Mouse (Mus musculus) embryonic facial prominence, embryonic 13.5 days (tissue): ENCODE measurements at regions not wholly inside any gene's neighbourhood (a gene's known extent, or its start where the extent isn't known, plus 50 kb on each side); places are given as distances from the start of the nearest gene placed in this dataset.

Experiments
- ATAC-seq: fragments of 200-750 bp; cut with Nextera tagmentation; 2 replicates; pipeline ENCODE4 v1.8.0; 2017; ENCODE audit warnings: low read depth; ENCODE audit not compliant: insufficient number of reproducible peaks, insufficient read depth, low FRiP score, low TSS enrichment
- H3K27ac ChIP-seq: fragments of 300-500 bp; sonication (generic); 2 replicates; pipeline ENCODE4 v1.5.1; 2015; ENCODE audit warnings: moderate library complexity, mild to moderate bottlenecking, inconsistent platforms
- H3K27me3 ChIP-seq: fragments of 300-500 bp; sonication (generic); 2 replicates; pipeline ENCODE4 v1.6.1; 2015; ENCODE audit warnings: mild to moderate bottlenecking, inconsistent platforms
- H3K36me3 ChIP-seq: fragments of 300-500 bp; sonication (generic); 2 replicates; pipeline ENCODE4 v1.6.1; 2015; ENCODE audit warnings: mild to moderate bottlenecking, inconsistent platforms
- H3K4me1 ChIP-seq: fragments of 300-500 bp; sonication (generic); 2 replicates; pipeline ENCODE4 v1.6.1; 2015; ENCODE audit warnings: inconsistent platforms
- H3K4me2 ChIP-seq: fragments of 300-500 bp; sonication (generic); 2 replicates; pipeline ENCODE4 v1.6.1; 2015; ENCODE audit warnings: moderate library complexity, mild to moderate bottlenecking, inconsistent platforms
- H3K4me3 ChIP-seq: fragments of 300-500 bp; sonication (generic); 2 replicates; pipeline ENCODE4 v1.5.1; 2015; ENCODE audit warnings: mild to moderate bottlenecking, inconsistent platforms
- H3K9ac ChIP-seq: fragments of 300-500 bp; sonication (generic); 2 replicates; pipeline ENCODE4 v1.6.1; 2015; ENCODE audit warnings: mild to moderate bottlenecking, inconsistent platforms
- H3K9me3 ChIP-seq: fragments of 300-500 bp; sonication (generic); 2 replicates; pipeline ENCODE4 v1.6.1; 2016; ENCODE audit warnings: inconsistent platforms
- whole genome bisulfite sequencing: fragments of 180-500 bp; shearing (Covaris S2); methylation state at CpG from one replicate; pipeline ENCODE4 v1.1.7; 2015; ENCODE audit warnings: mixed read lengths; 5-methylcytosine and 5-hydroxymethylcytosine counted together

DNA sequence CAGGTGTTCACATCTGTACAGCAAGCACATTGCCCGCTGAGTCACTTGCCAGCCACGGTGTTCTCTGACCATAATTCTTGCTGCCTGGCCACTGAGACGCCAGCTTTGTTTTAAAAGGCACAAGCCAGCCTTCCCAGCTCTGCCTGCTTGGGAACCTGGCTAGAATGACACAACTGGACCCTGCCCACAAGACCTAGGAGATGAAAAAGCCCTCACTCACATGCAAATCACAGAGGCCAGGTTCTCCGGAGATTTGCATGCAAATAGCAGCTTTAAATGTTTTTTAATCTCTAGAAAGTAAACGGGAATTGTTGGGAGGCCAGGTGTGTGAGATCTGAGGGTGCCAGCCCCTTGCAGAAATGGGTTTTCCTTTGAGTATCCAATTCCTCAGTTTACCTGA, 71.9 kb downstream of the 1810010D01Rik start:
- Histone ChIP-seq H3K36me3 (no peaks in the 10 kb centered on the region), H3K27me3 (no peaks in the 10 kb centered on the region), H3K9ac (no peak overlapping the region), H3K4me2 (no peak overlapping the region), H3K9me3 (0 out of 2 replicates have a peak, but pooled peaks cover 4% of the 10 kb centered on the region), H3K4me1 (no peaks in the 10 kb centered on the region), H3K27ac (no peak overlapping the region), H3K4me3 (no peak overlapping the region)
- ATAC-seq = no peak
- WGBS = 22% methylated on average over 5 of the region's 5 CpGs

DNA sequence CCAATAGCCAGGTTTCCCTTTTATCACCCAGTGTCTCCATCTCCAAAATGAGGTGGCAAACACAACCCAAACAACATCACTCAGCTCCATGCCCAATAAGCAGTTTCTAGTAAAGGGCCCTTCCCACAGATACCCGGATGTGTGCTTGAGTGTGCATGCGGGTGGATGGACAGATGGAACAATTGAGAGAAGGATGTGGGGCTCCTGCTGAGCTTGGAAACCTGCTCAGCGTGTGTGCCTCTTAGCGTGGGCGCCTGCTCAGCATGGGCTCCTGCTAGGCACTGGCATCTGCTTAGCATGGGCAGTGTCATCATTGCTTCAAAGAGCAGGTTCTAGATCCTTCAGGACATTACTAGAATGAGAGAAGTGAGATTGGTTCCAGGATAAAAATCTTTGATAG, 75.4 kb downstream of the 1810010D01Rik start:
- Histone ChIP-seq H3K9ac (no peak overlapping the region), H3K4me2 (no peak overlapping the region), H3K4me3 (no peak overlapping the region), H3K9me3 (no peaks in the 10 kb centered on the region), H3K27me3 (no peaks in the 10 kb centered on the region), H3K27ac (no peak overlapping the region), H3K36me3 (no peaks in the 10 kb centered on the region), H3K4me1 (0 out of 2 replicates have a peak, but pooled peaks cover 8% of the 10 kb centered on the region)
- WGBS = 87% methylated on average over 5 of the region's 5 CpGs
- ATAC-seq = no peak

DNA sequence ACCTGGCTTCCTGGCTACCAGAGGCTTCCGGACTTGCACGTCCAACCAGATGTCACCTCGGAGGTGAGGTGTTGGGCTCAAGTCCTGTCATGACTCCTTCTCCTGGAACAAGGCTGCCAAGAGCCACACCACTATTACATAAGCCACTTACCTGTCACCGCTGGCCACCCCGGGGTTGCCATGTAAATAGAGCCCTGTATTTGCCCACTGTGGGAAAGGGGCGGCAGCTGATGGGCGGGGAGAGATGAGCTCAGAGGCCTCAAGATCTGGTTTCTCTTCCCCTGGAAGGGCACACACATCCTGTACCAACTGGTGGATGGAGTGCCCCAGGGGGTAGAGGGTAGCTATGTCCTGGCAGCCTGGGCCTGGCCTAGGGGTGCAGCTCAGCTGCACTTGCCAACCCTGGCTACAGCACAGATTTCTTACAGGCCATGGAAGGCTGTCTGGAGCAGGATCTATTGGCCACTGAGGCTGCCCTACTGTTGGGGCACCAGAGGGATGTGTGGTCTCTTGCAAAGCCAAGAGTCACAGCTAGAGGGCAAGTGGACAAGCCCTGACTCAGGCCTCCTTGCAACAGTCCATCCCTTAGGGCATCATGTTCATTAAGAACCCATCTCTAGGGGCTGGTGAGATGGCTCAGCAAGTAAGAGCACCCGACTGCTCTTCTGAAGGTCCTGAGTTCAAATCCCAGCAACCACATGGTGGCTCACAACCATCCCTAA, 76.3 kb downstream of the 1810010D01Rik start:
- ATAC-seq = no peak
- no peak overlapping the region for H3K4me3 ChIP-seq
- H3K9ac ChIP-seq = no peak overlapping the region
- no peaks in the 10 kb centered on the region for H3K9me3 ChIP-seq
- WGBS = 85% methylated on average over 8 of the region's 8 CpGs
- no peak overlapping the region for H3K27ac ChIP-seq
- H3K4me1 ChIP-seq = 0 out of 2 replicates have a peak, but pooled peaks cover 8% of the 10 kb centered on the region
- H3K27me3 ChIP-seq = no peaks in the 10 kb centered on the region
- no peaks in the 10 kb centered on the region for H3K36me3 ChIP-seq
- no peak overlapping the region for H3K4me2 ChIP-seq

DNA sequence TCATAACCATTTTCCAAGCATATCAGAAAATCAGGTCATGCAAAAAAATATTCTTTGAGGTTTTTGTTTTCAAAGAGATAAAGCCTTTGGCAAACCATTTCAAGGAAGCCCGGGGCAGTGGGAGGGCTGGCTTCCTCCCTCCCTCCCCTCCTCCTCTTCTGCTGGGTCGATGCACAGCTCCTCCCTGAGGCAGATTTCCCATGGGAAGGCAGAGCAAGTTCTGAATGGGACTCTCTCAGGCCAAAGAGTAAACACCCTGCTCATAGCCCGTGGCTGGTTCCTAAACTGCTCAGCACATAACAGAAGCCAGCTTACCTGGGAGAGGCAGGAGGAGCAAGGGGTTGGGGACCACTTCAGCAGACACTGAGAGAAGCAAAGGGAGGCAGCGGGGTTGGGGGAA, 77.9 kb downstream of the 1810010D01Rik start:
- 6% methylated on average over 4 of the region's 4 CpGs for WGBS
- Histone ChIP-seq H3K27ac (no peak overlapping the region), H3K27me3 (no peaks in the 10 kb centered on the region), H3K9ac (no peak overlapping the region), H3K4me1 (0 out of 2 replicates have a peak, but pooled peaks cover 8% of the 10 kb centered on the region), H3K4me2 (no peak overlapping the region), H3K36me3 (no peaks in the 10 kb centered on the region), H3K9me3 (no peaks in the 10 kb centered on the region), H3K4me3 (no peak overlapping the region)
- ATAC-seq = no peak

DNA sequence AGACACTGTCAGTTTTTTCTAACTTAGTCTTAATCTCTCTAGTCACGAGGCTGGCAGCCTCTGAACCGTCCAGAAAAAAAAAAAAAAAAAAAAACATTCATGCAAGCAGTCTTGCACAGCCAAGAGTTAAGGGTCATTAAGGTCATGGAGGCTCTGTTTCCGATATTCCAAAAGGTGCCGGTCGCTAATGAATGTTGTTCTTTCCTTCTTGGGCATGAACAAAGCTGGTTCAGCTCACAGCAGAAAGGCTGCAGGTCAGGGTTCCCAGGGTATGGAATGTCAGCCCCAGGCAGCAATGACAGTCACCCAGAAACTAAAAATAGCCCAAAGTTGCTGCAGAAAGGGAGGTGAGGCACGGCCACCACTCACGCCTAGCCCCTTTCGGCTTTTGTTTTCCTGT, 80.3 kb downstream of the 1810010D01Rik start:
- Histone ChIP-seq H3K27me3 (no peaks in the 10 kb centered on the region), H3K27ac (no peak overlapping the region), H3K9me3 (no peaks in the 10 kb centered on the region), H3K36me3 (no peaks in the 10 kb centered on the region), H3K9ac (no peak overlapping the region), H3K4me2 (no peak overlapping the region), H3K4me1 (0 out of 2 replicates have a peak, but pooled peaks cover 8% of the 10 kb centered on the region), H3K4me3 (no peak overlapping the region)
- no peak for ATAC-seq
- 17% methylated on average over 8 of the region's 8 CpGs for WGBS

DNA sequence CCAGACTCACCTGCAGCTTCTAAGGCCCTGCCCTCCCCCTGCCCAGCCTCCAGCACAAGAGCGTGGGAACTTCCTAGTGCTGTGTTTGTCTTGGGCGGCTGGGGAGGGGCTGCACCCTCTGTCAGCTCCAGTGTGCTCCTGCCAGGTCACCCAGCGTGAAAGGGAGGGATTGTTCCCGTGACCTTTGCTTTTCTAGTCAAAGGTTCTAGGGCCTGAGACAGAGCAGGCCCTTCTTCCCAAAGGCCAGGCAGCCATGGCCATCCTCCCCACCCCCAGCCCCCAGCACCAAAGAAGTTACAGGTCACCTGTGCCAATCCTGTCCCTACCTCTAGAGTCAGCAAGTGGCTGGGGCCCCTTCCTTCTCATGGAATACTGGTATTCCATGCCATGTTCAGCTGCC, 80.7 kb downstream of the 1810010D01Rik start:
- H3K4me2 ChIP-seq = no peak overlapping the region
- H3K9me3 ChIP-seq = no peaks in the 10 kb centered on the region
- H3K36me3 ChIP-seq = no peaks in the 10 kb centered on the region
- 32% methylated on average over 4 of the region's 4 CpGs for WGBS
- H3K4me3 ChIP-seq = no peak overlapping the region
- no peak for ATAC-seq
- H3K9ac ChIP-seq = no peak overlapping the region
- 0 out of 2 replicates have a peak, but pooled peaks cover 8% of the 10 kb centered on the region for H3K4me1 ChIP-seq
- no peak overlapping the region for H3K27ac ChIP-seq
- H3K27me3 ChIP-seq = no peaks in the 10 kb centered on the region

DNA sequence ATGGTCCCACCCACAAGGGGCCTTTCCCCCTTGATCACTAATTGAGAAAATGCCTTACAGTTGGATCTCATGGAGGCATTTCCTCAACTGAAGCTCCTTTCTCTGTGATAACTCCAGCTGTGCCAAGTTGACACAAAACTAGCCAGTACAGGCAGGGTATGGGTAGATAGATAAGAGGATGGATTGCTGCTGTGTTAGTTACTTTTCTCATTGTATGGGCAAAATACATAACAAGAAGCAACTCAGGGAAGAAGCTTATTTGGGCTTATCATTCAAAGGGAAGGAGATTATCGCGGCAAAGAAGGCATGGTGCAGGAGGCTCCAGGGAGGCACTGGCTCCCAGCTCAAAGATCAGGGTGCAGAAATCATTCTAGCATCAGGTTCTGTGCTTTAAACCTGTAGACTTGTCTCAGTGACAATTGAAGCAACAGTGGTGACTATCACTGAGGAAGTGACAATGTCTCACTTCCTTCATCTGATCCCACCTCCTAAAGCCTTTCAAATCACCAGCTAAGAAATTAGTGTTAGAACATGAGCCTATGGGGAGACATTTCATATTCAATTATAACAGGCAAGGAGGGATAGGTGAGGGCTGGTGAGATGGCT, 83.8 kb downstream of the 1810010D01Rik start:
- H3K4me2 ChIP-seq = no peak overlapping the region
- H3K27ac ChIP-seq = no peak overlapping the region
- no peak for ATAC-seq
- H3K27me3 ChIP-seq = no peaks in the 10 kb centered on the region
- H3K4me3 ChIP-seq = no peak overlapping the region
- H3K9me3 ChIP-seq = no peaks in the 10 kb centered on the region
- 91% methylated on average over 2 of the region's 2 CpGs for WGBS
- H3K4me1 ChIP-seq = 0 out of 2 replicates have a peak, but pooled peaks cover 5% of the 10 kb centered on the region
- H3K9ac ChIP-seq = no peak overlapping the region
- no peaks in the 10 kb centered on the region for H3K36me3 ChIP-seq

DNA sequence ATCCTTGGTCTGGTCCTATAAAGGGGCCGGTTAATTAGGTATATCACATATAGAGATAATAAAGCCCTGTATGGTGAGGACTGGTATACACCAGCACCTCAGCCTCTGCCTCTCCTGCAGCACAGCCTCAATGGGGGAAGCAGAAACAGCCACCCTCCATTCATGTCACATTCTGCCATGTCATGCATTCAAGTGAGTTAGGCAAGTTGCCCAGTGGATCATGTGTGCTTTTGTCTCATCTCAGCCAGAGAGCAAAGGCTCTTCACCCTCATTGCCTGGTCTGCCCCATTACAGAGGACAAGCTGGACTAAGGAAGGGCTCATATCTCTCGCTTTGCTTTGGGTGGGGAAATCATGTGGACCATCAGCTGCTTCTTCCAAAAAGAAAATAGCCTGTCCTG, 85.4 kb downstream of the 1810010D01Rik start:
- no peak for ATAC-seq
- Histone ChIP-seq H3K9me3 (no peaks in the 10 kb centered on the region), H3K9ac (no peak overlapping the region), H3K4me1 (0 out of 2 replicates have a peak, but pooled peaks cover 5% of the 10 kb centered on the region), H3K27ac (no peak overlapping the region), H3K4me3 (no peak overlapping the region), H3K36me3 (no peaks in the 10 kb centered on the region), H3K27me3 (no peaks in the 10 kb centered on the region), H3K4me2 (no peak overlapping the region)
- WGBS = 85% methylated on average over 2 of the region's 2 CpGs

DNA sequence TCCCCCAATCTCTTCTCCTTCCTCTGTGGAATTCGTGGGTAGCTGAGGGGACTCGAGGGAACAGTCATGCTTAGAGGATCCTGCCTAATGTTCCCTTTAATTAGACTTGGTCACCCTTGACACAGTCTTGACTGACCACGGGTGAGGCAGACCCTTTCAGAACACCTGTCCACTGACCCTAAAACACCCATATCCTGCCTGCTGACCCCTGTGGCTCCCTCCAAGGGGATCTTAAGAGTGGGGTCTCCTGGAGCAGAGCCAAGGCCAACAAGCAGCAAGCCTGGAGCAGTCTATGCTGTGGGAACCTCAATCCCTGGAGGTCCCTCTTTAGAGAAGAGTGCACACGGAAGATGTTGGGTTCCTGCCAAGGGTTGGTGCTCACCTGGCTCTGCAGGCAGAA, 89.5 kb downstream of the 1810010D01Rik start:
- ATAC-seq = no peak
- 0 out of 2 replicates have a peak, but pooled peaks cover 5% of the 10 kb centered on the region for H3K4me1 ChIP-seq

DNA sequence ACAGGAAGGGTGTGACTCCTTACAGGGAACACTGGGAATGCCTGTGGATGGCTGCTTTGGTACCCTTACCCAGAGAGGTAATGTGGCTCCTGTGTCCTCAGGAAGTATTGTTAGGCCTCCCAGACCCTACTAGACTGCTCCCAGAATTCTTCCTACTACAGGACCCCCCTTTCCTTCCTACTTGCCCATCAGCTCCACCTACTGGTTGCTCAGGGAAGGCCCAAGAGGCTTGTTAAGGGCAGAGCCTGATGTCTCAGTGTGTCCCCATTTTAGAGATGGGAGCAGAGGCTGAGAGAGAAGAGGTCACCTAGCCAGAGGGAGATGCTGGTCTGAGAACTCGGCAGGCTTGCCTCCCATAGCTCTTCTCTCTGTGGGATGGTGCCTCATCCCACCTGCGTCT, 93.3 kb downstream of the 1810010D01Rik start:
- Histone ChIP-seq H3K4me1 (peaks cover 24% of the 10 kb centered on the region), H3K27me3 (no peaks in the 10 kb centered on the region), H3K27ac (no peak overlapping the region), H3K4me3 (no peak overlapping the region), H3K4me2 (no peak overlapping the region), H3K9me3 (no peaks in the 10 kb centered on the region), H3K9ac (no peak overlapping the region), H3K36me3 (no peaks in the 10 kb centered on the region)
- no peak for ATAC-seq
- WGBS = 74% methylated on average over 2 of the region's 2 CpGs

More for the DNA sequence above, 89.5 kb downstream of the 1810010D01Rik start:
- Histone ChIP-seq H3K4me3 (no peak overlapping the region), H3K27me3 (no peaks in the 10 kb centered on the region), H3K4me2 (no peak overlapping the region), H3K9me3 (no peaks in the 10 kb centered on the region), H3K27ac (no peak overlapping the region), H3K9ac (no peak overlapping the region), H3K36me3 (no peaks in the 10 kb centered on the region)
- 66% methylated on average over 4 of the region's 4 CpGs for WGBS

DNA sequence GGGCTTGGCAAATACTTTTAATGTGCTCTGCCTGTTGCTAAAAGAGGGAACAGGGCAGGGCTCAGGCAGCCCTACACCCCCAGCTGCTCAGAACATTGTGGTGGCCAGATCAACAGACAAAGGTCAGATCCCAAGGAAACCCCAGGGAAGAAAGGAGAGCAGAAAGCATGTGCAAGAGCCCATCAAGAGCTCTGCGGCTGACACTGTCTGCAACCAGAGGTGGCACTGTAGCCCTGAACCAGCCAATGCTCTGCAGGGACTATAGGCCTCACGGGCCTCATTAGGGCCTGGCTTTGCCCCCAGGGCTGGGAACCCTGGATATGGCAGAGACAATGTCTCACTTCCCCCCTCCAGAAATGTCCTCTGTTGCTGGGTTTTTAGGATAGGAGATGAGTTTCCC, 93.8 kb downstream of the 1810010D01Rik start:
- no peak overlapping the region for H3K4me2 ChIP-seq
- no peaks in the 10 kb centered on the region for H3K36me3 ChIP-seq
- H3K27me3 ChIP-seq = no peaks in the 10 kb centered on the region
- H3K9me3 ChIP-seq = no peaks in the 10 kb centered on the region
- no peak overlapping the region for H3K4me3 ChIP-seq
- H3K4me1 ChIP-seq = peaks cover 24% of the 10 kb centered on the region
- ATAC-seq = no peak
- H3K9ac ChIP-seq = no peak overlapping the region
- no peak overlapping the region for H3K27ac ChIP-seq
- WGBS = 44% methylated on average over 2 of the region's 2 CpGs

DNA sequence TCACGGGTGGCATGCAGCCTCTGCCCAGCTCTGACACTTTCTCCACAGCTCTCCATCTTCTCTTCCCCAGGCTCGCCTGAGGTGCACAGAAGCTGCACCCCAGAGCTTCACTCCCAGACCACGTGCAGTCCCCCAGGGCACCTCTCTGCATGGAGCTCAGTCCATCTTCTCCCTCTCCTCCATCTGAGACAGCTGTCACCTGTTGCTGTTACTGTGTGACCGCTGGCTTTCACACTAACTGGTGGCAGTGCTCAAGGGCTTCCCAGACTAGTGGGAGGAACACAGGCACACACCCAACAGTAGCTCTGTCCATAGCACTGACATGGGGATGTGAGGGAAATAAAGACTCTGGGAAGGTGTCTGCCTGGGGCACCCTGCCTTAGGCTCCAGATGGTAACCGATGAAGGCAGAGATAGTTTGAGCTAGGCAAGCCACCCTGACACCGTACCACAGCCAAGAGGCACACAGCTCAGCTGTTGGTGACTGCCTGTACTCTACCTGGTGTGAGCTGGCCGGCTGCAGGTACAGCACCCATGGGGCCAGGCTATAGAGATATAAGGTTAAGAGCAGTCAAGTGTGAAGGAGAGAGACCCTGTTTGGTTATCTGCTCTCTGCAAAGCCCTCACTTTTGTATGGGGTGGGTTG, 94.9 kb downstream of the 1810010D01Rik start:
- no peak overlapping the region for H3K4me2 ChIP-seq
- H3K4me1 ChIP-seq = peaks cover 24% of the 10 kb centered on the region
- no peaks in the 10 kb centered on the region for H3K27me3 ChIP-seq
- H3K4me3 ChIP-seq = no peak overlapping the region
- no peaks in the 10 kb centered on the region for H3K9me3 ChIP-seq
- no peaks in the 10 kb centered on the region for H3K36me3 ChIP-seq
- H3K9ac ChIP-seq = no peak overlapping the region
- WGBS = 75% methylated on average over 7 of the region's 7 CpGs
- H3K27ac ChIP-seq = no peak overlapping the region
- no peak for ATAC-seq
